In genomic region chr2:167864228-167864627, GRCm38 (mm10) we compare ENCODE assay signal across 11 mouse cellular contexts.
A peak's percentile ranks its signal among the peaks of the same experiment; 100 is the strongest.
DNase-seq lines count a peak whose midpoint lies in the region; ATAC-seq and TF ChIP-seq lines count a peak whose summit lies in the region.
"Had no signal": no experiment of that assay in that cellular context is flagged by ENCODE, and none has a peak within 500 bp of the region (broad histone marks: within the 10 kb centered on the region; RNA-seq: fewer than 3 reads in every experiment).

No protein-coding gene starts in this region.

- peaks cover 3% of the 10 kb centered on the region; the same call in 1 of the 2 replicates for H3K27me3 ChIP-seq in neural tube, embryonic 13.5 days
- no peaks in the 10 kb centered on the region for H3K27me3 ChIP-seq in neural tube, embryonic 15.5 days (replicated peaks)
- H3K27me3 ChIP-seq in limb, embryonic 10.5 days (ENCODE audit: low read depth, poor library complexity, severe bottlenecking), result 0 out of 2 replicates have a peak, but pooled peaks cover 3% of the 10 kb centered on the region
- H3K27me3 ChIP-seq: forebrain, embryonic 15.5 days had no signal

- no peak for TF ChIP-seq CTCF in lung, adult 2 months (IDR thresholded peaks at IDR 0.05; ENCODE audit: insufficient read depth, low read length)

- TF ChIP-seq POLR2A in lung, adult 2 months (IDR thresholded peaks at IDR 0.05; ENCODE audit: borderline replicate concordance, extremely low read depth, low read depth, low read length), result peak; percentile 23; the same call in 1 of the 2 replicates

- H3K9ac ChIP-seq in neural tube, embryonic 13.5 days, result no peak overlapping the region
- H3K9ac ChIP-seq in neural tube, embryonic 15.5 days (replicated peaks), result no peak overlapping the region
- H3K9ac ChIP-seq: forebrain, embryonic 15.5 days had no signal

- H3K4me3 ChIP-seq in neural tube, embryonic 13.5 days, result no peak overlapping the region
- H3K4me3 ChIP-seq in neural tube, embryonic 15.5 days (replicated peaks), result no peak overlapping the region
- H3K4me3 ChIP-seq in lung, adult 2 months (replicated peaks; ENCODE audit: extremely low read depth, low read depth, low read length), result no peak overlapping the region
- H3K4me3 ChIP-seq in limb, embryonic 10.5 days, result no peak overlapping the region
- H3K4me3 ChIP-seq: forebrain, embryonic 15.5 days had no signal

- peaks cover 36% of the 10 kb centered on the region for H3K4me1 ChIP-seq in neural tube, embryonic 13.5 days (replicated peaks)
- peaks cover 30% of the 10 kb centered on the region for H3K4me1 ChIP-seq in neural tube, embryonic 15.5 days
- H3K4me1 ChIP-seq in lung, adult 2 months (ENCODE audit: control insufficient read depth, insufficient read depth, low read length), result peaks cover 31% of the 10 kb centered on the region
- peaks cover 28% of the 10 kb centered on the region for H3K4me1 ChIP-seq in limb, embryonic 10.5 days
- H3K4me1 ChIP-seq: forebrain, embryonic 15.5 days had no signal

- H3K36me3 ChIP-seq in neural tube, embryonic 13.5 days, result no peaks in the 10 kb centered on the region
- H3K36me3 ChIP-seq in neural tube, embryonic 15.5 days, result no peaks in the 10 kb centered on the region
- no peaks in the 10 kb centered on the region for H3K36me3 ChIP-seq in limb, embryonic 10.5 days
- H3K36me3 ChIP-seq: forebrain, embryonic 15.5 days had no signal

- 38% methylated on average over 8 of the region's 8 CpGs for WGBS in neural tube, embryonic 13.5 days
- 41% methylated on average over 8 of the region's 8 CpGs for WGBS in neural tube, embryonic 15.5 days
- WGBS in lung, adult 2 months, result 6% methylated on average over 8 of the region's 8 CpGs
- 73% methylated on average over 8 of the region's 8 CpGs for WGBS in limb, embryonic 10.5 days

- no peak for ATAC-seq in neural tube, embryonic 13.5 days (ENCODE audit: low read depth)
- ATAC-seq in neural tube, embryonic 15.5 days (ENCODE audit: low FRiP score), result no peak
- no peak for ATAC-seq in activated CD4-positive, CD25-positive, alpha-beta regulatory T cell, adult 4 months
- ATAC-seq: forebrain, embryonic 15.5 days had no signal

- no peak overlapping the region for H3K4me2 ChIP-seq in neural tube, embryonic 13.5 days
- H3K4me2 ChIP-seq in neural tube, embryonic 15.5 days, result no peak overlapping the region
- H3K4me2 ChIP-seq: forebrain, embryonic 15.5 days had no signal

- DNase-seq in heart, postnatal 14 days, result peak; percentile 56 to 59
- DNase-seq in lung, adult 2 months, result no peak
- DNase-seq in T-cell, adult 2 months (ENCODE audit: low spot score), result no peak
- DNase-seq in limb, embryonic 10.5 days (ENCODE audit: low spot score), result no peak
- DNase-seq: cerebellum, adult 2 months; layer of hippocampus, adult 9-11 months; right cerebral cortex, postnatal 25 days had no signal

- no peaks in the 10 kb centered on the region for H3K9me3 ChIP-seq in neural tube, embryonic 13.5 days
- no peaks in the 10 kb centered on the region for H3K9me3 ChIP-seq in neural tube, embryonic 15.5 days (replicated peaks)
- no peaks in the 10 kb centered on the region for H3K9me3 ChIP-seq in limb, embryonic 10.5 days (replicated peaks)
- H3K9me3 ChIP-seq: forebrain, embryonic 15.5 days had no signal

- H3K27ac ChIP-seq in neural tube, embryonic 13.5 days (replicated peaks), result peak overlapping the region; percentile 52; the same call in 1 of the 2 replicates
- no peak overlapping the region for H3K27ac ChIP-seq in neural tube, embryonic 15.5 days (replicated peaks)
- H3K27ac ChIP-seq in limb, embryonic 10.5 days, result no peak overlapping the region
- H3K27ac ChIP-seq: forebrain, embryonic 15.5 days had no signal

- intact Hi-C loops in heart, postnatal 14 days (cut with DNase I), result no loop called here

Comparison
In these comparisons a context has a peak if more than half of its experiments do, and no peak if none do; other contexts are left out.
1. DNase-seq: peak in heart, postnatal 14 days (2 of 2); none in lung, adult 2 months (single experiment), T-cell, adult 2 months (single experiment) and limb, embryonic 10.5 days (single experiment).